Mouse (Mus musculus) forebrain, embryonic 10.5 days (tissue): ENCODE measurements around the gene Cavin1. TPM values are rescaled to one million over a fixed set of nuclear protein-coding genes. Genes with fewer than 3 reads are reported as not detected.

Source experiments
- DNase-seq: peaks from one replicate; pipeline ENCODE4 v3.0.0-alpha.2; 2017; ENCODE audit warnings: low spot score; ENCODE audit errors: extremely low spot score
- H3K27ac ChIP-seq: fragments of 300-500 bp; sonication (generic); 2 replicates; pipeline ENCODE4 v1.5.1; 2016; ENCODE audit warnings: mild to moderate bottlenecking
- H3K27me3 ChIP-seq: fragments of 300-500 bp; sonication (generic); 2 replicates; pipeline ENCODE4 v1.6.1; 2016; ENCODE audit warnings: mild to moderate bottlenecking; ENCODE audit not compliant: poor library complexity, severe bottlenecking
- H3K36me3 ChIP-seq: fragments of 300-500 bp; sonication (generic); replicated peaks from 2 replicates; pipeline ENCODE4 v1.6.1; 2016; ENCODE audit warnings: mild to moderate bottlenecking, moderate library complexity
- H3K4me1 ChIP-seq: fragments of 300-500 bp; sonication (generic); 2 replicates; pipeline ENCODE4 v1.6.1; 2016
- H3K4me3 ChIP-seq: fragments of 300-500 bp; sonication (generic); 2 replicates; pipeline ENCODE4 v1.5.1; 2016; ENCODE audit warnings: mild to moderate bottlenecking, moderate library complexity
- H3K9me3 ChIP-seq: fragments of 300-500 bp; sonication (generic); 2 replicates; pipeline ENCODE4 v1.6.1; 2016; ENCODE audit warnings: mild to moderate bottlenecking, moderate library complexity
- WGBS: fragments of 180-500 bp; shearing (Covaris S2); methylation state at CpG from one replicate; pipeline ENCODE4 v1.1.7; 2016; 5-methylcytosine and 5-hydroxymethylcytosine counted together
- polyA plus RNA-seq: library from polyadenylated mRNA; unstranded; fragments of >200 nt; fragmentation: Nextera tagmentation; extraction: Ambion mirVana; gene quantifications from 2 replicates; pipeline ENCODE4 v1.2.1, GENCODE M21; 2016

Cavin1 gene
- polyA plus RNA-seq, 1 experiment from 2014 or later = 16.6 TPM

- Histone ChIP-seq H3K27ac (no peak overlapping the region), H3K4me1 (peaks cover 18% of the 10 kb centered on the region), H3K9me3 (no peaks in the 10 kb centered on the region), H3K36me3 (no peaks in the 10 kb centered on the region), H3K4me3 (no peak overlapping the region), H3K27me3 (peaks cover 80% of the 10 kb centered on the region)
- no peak for DNase-seq
- WGBS = 72% methylated on average over 9 of the region's 9 CpGs
Observed at GRCm38 (mm10) chr11:100962371-100962911, 8.2 kb downstream of the Cavin1 start.

GRCm38 (mm10) chr11:100960540-100960939 is 10.1 kb downstream of the Cavin1 start:
- WGBS = 15% methylated on average over 6 of the region's 6 CpGs
- Histone ChIP-seq H3K4me3 (peak overlapping the region; percentile 25), H3K4me1 (peaks cover 18% of the 10 kb centered on the region), H3K36me3 (no peaks in the 10 kb centered on the region), H3K27ac (no peak overlapping the region), H3K27me3 (peaks cover 75% of the 10 kb centered on the region), H3K9me3 (no peaks in the 10 kb centered on the region)
- DNase-seq = no peak

GRCm38 (mm10) chr11:100959826-100960225 is 10.9 kb downstream of the Cavin1 start:
- no peaks in the 10 kb centered on the region for H3K36me3 ChIP-seq

GRCm38 (mm10) chr11:100959464-100959810 is 11.2 kb downstream of the Cavin1 start:
- Histone ChIP-seq H3K9me3 (no peaks in the 10 kb centered on the region), H3K27me3 (peaks cover 64% of the 10 kb centered on the region)

More at GRCm38 (mm10) chr11:100959826-100960225, 10.9 kb downstream of the Cavin1 start:
- H3K27ac ChIP-seq = no peak overlapping the region
- no peaks in the 10 kb centered on the region for H3K9me3 ChIP-seq
- 32% methylated on average over 3 of the region's 3 CpGs for WGBS
- H3K4me1 ChIP-seq = peaks cover 18% of the 10 kb centered on the region
- peaks cover 68% of the 10 kb centered on the region for H3K27me3 ChIP-seq
- no peak for DNase-seq
- no peak overlapping the region for H3K4me3 ChIP-seq

GRCm38 (mm10) chr11:100958613-100959463 is 11.8 kb downstream of the Cavin1 start:
- no peaks in the 10 kb centered on the region for H3K36me3 ChIP-seq
- 7% methylated on average over 76 of the region's 76 CpGs for WGBS
- H3K27me3 ChIP-seq = peaks cover 58% of the 10 kb centered on the region
- peak; percentile 25 for DNase-seq
- H3K27ac ChIP-seq = no peak overlapping the region
- H3K9me3 ChIP-seq = no peaks in the 10 kb centered on the region
- peak overlapping the region; percentile 42 for H3K4me3 ChIP-seq
- peaks cover 18% of the 10 kb centered on the region for H3K4me1 ChIP-seq

More at GRCm38 (mm10) chr11:100959464-100959810, 11.2 kb downstream of the Cavin1 start:
- Histone ChIP-seq H3K27ac (no peak overlapping the region), H3K36me3 (no peaks in the 10 kb centered on the region), H3K4me1 (peaks cover 18% of the 10 kb centered on the region), H3K4me3 (peak overlapping the region; percentile 42)
- peak; percentile 47 for DNase-seq
- 6% methylated on average over 14 of the region's 14 CpGs for WGBS

- Histone ChIP-seq H3K9me3 (no peaks in the 10 kb centered on the region), H3K4me3 (no peak overlapping the region), H3K36me3 (no peaks in the 10 kb centered on the region), H3K4me1 (peaks cover 18% of the 10 kb centered on the region), H3K27ac (no peak overlapping the region), H3K27me3 (peaks cover 55% of the 10 kb centered on the region)
- DNase-seq = no peak
- 36% methylated on average over 6 of the region's 6 CpGs for WGBS
Observed at GRCm38 (mm10) chr11:100957915-100958469, 12.7 kb downstream of the Cavin1 start.

GRCm38 (mm10) chr11:100957244-100957643 is 13.4 kb downstream of the Cavin1 start:
- peaks cover 18% of the 10 kb centered on the region for H3K4me1 ChIP-seq
- H3K9me3 ChIP-seq = no peaks in the 10 kb centered on the region
- WGBS = 3% methylated on average over 5 of the region's 5 CpGs
- H3K27me3 ChIP-seq = peaks cover 51% of the 10 kb centered on the region
- DNase-seq = peak; percentile 92
- no peaks in the 10 kb centered on the region for H3K36me3 ChIP-seq
- H3K27ac ChIP-seq = no peak overlapping the region
- H3K4me3 ChIP-seq = no peak overlapping the region

GRCm38 (mm10) chr11:100949540-100949939 is 21.1 kb downstream of the Cavin1 start:
- Histone ChIP-seq H3K27ac (no peak overlapping the region), H3K36me3 (no peaks in the 10 kb centered on the region), H3K9me3 (0 out of 2 replicates have a peak, but pooled peaks cover 4% of the 10 kb centered on the region), H3K4me1 (no peaks in the 10 kb centered on the region), H3K4me3 (no peak overlapping the region), H3K27me3 (no peaks in the 10 kb centered on the region)
- no peak for DNase-seq
- WGBS = 79% methylated on average over 1 of the region's 1 CpGs

- Histone ChIP-seq H3K4me1 (no peaks in the 10 kb centered on the region), H3K27me3 (no peaks in the 10 kb centered on the region), H3K36me3 (no peaks in the 10 kb centered on the region), H3K9me3 (0 out of 2 replicates have a peak, but pooled peaks cover 4% of the 10 kb centered on the region), H3K4me3 (no peak overlapping the region), H3K27ac (no peak overlapping the region)
- DNase-seq = no peak
- WGBS = 58% methylated on average over 4 of the region's 4 CpGs
Observed at GRCm38 (mm10) chr11:100948317-100948716, 22.4 kb downstream of the Cavin1 start.

GRCm38 (mm10) chr11:100947548-100947947 is 23.1 kb downstream of the Cavin1 start:
- no peak overlapping the region for H3K27ac ChIP-seq

GRCm38 (mm10) chr11:100946862-100947261 is 23.8 kb downstream of the Cavin1 start:
- H3K27me3 ChIP-seq = 0 out of 2 replicates have a peak, but pooled peaks cover 3% of the 10 kb centered on the region
- no peak overlapping the region for H3K4me3 ChIP-seq
- no peaks in the 10 kb centered on the region for H3K36me3 ChIP-seq
- H3K4me1 ChIP-seq = no peaks in the 10 kb centered on the region
- H3K9me3 ChIP-seq = 0 out of 2 replicates have a peak, but pooled peaks cover 4% of the 10 kb centered on the region
- no peak for DNase-seq
- 53% methylated on average over 4 of the region's 4 CpGs for WGBS
- no peak overlapping the region for H3K27ac ChIP-seq

More at GRCm38 (mm10) chr11:100947548-100947947, 23.1 kb downstream of the Cavin1 start:
- H3K4me3 ChIP-seq = no peak overlapping the region
- no peaks in the 10 kb centered on the region for H3K4me1 ChIP-seq
- DNase-seq = no peak
- H3K36me3 ChIP-seq = no peaks in the 10 kb centered on the region
- H3K27me3 ChIP-seq = no peaks in the 10 kb centered on the region
- H3K9me3 ChIP-seq = 0 out of 2 replicates have a peak, but pooled peaks cover 4% of the 10 kb centered on the region

GRCm38 (mm10) chr11:100942388-100942787 is 28.3 kb downstream of the Cavin1 start:
- Histone ChIP-seq H3K4me1 (peaks cover 22% of the 10 kb centered on the region), H3K4me3 (no peak overlapping the region), H3K27ac (no peak overlapping the region), H3K36me3 (no peaks in the 10 kb centered on the region), H3K9me3 (no peaks in the 10 kb centered on the region), H3K27me3 (peaks cover 11% of the 10 kb centered on the region)
- no peak for DNase-seq
- WGBS = 92% methylated on average over 1 of the region's 1 CpGs
